Mouse (Mus musculus) lung, postnatal 10 days (tissue): ENCODE data around the gene Rln3.
"Not testable (repeated sequence)": the region's sequence is repeated elsewhere in the genome, so short reads cannot be mapped to it uniquely, and the experiment has no call there.

Experiments
- DNase-seq: peaks from one replicate; pipeline ENCODE4 v3.0.0; 2021

Rln3 gene

GRCm38 (mm10) chr8:84015833-84016232, 29.0 kb downstream of the Rln3 start:
- DNase-seq, result no peak

DNA sequence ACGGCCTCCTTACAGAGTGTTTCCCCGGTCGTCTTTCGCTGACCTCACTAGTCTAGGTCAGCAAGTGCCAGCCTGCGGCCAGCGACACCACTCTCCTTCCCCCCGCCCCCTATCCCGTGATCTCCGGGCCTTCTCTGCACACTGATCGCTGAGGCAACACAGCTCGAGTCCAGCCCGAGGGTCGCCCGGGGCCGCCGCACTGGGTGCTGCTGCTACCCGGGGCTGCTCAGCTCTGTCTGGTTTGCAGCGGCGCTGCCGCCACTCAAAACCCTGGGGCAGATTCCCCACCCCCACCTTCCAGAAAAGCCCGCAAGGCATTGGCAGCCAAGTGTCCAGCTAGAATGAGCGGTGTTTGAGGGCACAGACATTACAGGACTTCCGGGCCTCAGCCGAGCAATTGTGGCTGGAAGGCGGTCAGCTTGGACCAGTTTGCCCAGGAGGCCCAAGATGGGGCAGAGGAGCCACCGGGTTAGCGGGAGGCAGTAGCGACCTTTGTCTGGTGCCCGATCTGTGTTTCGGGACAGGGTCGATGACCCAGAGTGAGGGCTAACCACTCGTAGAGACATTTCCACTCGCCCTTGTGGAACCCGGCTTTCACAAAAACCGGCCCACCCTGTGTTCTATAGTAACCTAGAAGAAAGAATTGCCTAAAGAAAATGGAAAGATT, 32.2 kb downstream of the Rln3 start:
- DNase-seq, result no peak

DNA sequence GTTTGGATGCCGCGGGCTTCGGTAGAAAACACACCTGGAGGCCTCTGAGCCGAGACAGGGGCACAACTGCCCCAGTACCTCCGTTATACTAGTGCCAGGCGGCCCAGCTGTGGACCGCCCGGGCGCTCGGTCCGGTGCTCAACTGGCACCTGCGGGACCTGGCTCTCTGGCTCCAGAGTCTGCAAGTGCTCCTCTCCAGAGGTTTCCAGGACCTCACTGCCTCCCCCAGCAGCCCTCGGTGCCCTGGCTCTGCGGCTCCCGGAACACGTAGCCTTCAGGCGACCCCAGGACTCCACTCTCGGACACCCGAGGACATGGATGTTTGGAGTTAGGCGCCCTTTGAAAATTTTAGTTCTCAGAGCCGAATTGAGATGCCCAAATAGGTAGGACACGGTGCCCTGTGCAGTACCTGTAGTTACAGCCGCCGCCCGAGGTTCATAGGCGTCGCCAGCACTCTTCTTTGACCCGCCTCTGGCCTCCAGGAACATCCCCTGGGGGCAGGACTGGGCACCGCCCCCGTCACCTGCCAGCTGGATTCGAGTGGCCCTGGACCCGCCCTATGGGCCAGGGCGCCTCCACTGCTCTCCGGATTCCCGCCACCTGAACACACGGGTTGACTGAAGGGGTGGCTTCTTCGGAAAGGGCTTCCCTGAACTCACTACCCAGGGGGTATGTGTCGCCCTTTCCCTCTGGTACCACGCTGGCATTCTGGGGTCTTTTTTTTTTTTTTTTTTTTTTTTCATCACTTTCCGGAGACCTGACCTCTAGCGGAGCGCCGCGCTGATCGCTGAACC, 32.9 kb downstream of the Rln3 start, which contains the start of gene 2210011C24Rik:
2210011C24Rik (minus strand) TSS at position 467 of the 794 bp plus-strand sequence.
- DNase-seq, result peak; percentile 68

GRCm38 (mm10) chr8:84010625-84011611, 33.9 kb downstream of the Rln3 start:
- peak; percentile 79 for DNase-seq

GRCm38 (mm10) chr8:84009876-84010275, 34.9 kb downstream of the Rln3 start:
- peak; percentile 93 for DNase-seq

- no peak for DNase-seq
These were observed 36.4 kb downstream of the Rln3 start for GRCm38 (mm10) chr8:84008362-84008761.

GRCm38 (mm10) chr8:84005502-84005901, 39.3 kb downstream of the Rln3 start:
- DNase-seq, result not testable (repeated sequence)

DNA sequence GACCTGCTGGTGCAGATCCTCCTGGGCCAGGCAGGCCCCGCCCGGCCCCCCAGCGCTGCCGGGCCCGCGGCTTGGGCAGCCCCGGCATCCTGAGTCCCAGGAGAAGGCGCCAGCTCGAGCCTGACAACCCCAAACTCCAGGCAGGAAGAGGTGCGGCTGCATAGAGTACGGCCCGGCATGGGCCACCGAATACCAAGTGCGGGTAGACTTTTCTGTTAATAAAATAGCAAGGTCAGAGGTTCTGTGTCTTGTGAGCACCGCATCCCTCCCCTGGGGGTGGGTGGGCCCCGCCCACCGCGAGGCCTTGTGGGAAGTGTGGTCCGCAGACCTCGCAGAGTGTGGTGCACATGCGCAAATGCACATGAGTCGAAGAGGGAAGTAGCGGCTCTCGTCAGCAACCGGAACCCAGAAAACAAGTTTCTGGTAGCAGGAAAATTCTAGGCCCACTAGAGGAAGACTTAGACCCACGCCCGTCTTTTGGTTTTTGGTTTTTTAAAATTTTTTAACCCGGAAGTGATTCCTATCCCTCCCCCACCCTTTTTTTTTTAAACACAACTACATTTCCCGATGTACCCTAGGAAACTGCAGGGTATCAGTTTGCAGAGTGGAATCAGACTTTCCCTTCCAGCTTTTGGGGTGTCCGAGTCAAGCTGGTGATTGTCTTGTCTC, 40.1 kb downstream of the Rln3 start:
- DNase-seq, result peak; percentile 97

- DNase-seq, result no peak
These were observed 41.1 kb downstream of the Rln3 start for GRCm38 (mm10) chr8:84003612-84004246.

DNA sequence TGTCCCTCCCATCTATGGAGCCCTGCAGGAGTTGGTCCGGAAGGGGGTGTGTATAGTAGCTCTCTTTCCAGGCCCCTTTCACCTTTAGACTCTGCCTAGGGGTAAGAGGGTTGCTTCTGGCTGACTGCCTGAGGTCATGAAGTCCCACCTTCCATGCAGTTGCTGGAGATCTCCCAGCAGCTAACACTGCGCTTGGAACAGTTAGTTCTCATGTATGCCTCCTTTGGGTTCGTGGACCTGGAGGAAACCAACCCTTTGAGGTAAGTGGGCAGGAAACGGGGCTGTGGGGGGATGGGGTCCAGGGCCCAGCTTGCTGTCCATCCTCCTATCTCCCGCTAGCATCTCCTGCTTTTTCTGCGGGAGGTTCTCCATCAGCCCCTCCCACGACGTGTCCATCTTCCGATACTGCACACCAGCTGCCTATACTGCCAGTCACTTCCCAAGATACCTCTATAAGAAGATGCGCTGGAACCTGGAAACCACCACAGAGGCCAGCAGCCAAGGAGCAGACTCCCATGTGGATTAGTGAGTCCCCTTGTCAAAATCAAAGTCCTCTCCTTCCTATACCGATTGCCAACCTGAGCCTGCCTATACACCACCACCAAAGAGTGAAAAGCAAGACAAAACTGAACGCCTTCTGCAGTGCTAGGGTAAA, 41.7 kb downstream of the Rln3 start:
- DNase-seq, result no peak

DNA sequence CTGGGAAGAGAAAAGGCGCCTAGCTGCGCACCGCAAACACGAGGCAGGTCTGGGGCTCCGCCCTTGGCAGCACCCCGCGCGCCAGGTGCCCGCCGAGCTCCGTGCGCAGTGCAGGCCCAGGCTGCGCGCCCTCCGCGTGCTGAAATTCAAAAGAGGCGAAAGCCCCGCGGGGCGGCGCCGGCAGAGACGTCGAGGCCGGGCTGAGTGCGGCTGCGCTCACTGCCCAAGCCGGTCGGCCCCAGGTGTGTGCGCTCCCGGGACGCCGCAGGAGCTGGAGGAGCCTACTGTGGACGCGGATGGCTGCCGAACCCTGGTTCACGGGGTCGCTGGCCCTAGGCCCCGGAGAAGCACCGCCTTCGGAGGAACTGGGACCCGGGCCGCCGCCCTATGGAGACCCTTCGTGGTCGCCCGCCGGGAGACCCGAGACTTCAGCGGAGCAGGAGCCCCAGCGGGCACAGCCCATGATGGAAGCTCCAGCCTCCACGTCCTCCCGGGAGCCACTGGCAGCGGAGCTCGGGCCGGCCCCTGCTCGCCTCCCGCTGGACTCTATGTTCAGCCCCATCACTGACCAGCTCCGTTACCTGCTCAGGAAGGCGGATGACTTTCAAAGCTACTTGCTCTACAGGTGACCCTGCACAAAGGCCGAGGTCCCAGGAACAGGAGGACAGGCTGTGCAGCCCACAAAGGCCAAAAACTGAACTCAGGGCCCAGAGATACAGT, 43.4 kb downstream of the Rln3 start, which contains the start of gene 1700067K01Rik:
1700067K01Rik (plus strand) TSS at position 222 of the 720 bp plus-strand sequence.
- DNase-seq, result no peak

- no peak for DNase-seq
These were observed 45.0 kb downstream of the Rln3 start for GRCm38 (mm10) chr8:83999825-84000224.

DNA sequence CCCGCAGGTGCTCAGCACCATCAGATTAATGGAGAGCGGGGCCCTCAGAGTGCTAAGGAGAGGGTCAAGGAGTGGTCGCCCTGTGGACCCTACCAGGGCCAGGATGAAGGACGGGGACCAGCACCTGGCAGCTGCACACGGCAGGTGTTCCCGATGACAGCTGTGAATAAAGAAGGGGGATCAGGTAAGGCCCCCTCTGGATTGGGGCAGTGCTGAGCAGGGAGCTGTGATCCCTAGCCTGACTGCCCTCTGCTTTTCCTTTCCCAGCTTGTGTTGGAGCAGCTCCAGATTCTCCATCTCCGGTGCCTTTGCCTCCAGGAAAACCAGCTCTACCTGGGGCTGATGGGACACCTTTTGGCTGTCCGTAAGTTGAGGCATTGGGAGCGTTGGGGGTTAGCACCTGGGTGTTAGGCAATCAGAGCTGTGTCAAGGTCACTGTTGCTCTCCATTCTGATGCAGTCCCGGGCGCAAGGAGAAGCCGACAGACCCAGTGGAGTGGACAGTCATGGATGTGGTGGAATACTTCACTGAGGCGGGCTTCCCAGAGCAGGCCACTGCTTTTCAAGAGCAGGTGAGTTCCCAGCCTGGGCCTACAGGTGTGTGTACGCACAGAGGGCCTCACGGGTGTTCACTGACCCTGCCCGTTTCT, 45.6 kb downstream of the Rln3 start:
- no peak for DNase-seq

DNA sequence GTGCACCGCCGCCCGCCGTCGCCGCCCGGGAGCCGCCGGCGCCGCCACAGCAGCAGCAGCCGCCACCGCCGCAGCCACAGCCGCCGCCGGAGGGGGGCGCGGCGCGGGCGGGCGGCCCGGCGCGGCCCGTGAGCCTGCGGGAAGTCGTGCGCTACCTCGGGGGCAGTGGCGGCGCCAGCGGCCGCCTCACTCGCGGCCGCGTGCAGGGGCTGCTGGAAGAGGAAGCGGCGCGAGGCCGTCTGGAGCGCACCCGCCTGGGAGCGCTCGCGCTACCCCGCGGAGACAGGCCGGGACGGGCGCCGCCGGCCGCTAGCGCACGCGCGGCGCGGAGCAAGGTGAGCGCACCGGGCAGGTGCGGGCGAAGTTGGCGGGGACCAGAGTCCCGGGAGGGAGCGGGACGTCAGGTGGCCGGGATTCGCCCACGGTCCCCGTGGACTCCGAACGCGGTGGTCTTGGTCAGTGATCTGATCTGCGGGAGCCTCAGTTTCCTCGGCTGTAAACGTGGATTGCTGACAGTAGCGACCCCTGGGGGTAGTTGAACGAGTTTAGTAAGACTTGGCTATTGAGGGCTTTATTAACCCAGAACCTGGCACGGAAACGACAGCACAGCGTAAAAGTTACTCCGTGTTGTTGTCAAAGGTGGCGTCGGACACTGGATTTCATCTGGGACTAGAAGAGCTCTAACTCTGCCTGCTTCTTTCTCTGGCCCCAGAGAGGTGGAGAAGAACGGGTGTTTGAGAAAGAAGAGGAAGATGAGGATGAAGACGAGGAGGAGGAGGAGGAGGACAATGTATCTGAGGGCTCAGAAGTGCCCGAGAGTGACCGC, 46.4 kb downstream of the Rln3 start:
- peak; percentile 74 for DNase-seq

DNA sequence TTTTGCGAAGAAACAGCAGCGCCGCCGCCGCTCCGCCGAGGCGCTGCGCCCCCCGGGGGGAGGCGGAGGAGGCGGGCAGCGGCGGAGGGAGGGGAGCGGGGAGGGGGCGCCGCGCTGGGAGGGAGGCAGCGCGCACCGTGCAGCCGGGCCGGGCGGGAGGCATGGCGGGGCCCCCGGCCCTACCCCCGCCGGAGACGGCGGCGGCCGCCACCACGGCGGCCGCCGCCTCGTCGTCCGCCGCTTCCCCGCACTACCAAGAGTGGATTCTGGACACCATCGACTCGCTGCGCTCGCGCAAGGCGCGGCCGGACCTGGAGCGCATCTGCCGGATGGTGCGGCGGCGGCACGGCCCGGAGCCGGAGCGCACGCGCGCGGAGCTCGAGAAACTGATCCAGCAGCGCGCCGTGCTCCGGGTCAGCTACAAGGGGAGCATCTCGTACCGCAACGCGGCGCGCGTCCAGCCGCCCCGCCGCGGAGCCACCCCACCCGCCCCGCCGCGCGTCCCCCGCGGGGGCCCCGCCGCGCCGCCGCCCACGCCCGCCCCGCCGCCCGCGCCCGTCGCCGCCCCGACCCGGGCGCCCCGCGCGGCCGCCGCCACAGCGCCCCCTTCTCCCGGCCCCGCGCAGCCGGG, 47.2 kb downstream of the Rln3 start, which contains the start of gene Samd1:
Samd1 (plus strand) TSS at position 162 of the 631 bp plus-strand sequence.
- peak; percentile 62 for DNase-seq

DNA sequence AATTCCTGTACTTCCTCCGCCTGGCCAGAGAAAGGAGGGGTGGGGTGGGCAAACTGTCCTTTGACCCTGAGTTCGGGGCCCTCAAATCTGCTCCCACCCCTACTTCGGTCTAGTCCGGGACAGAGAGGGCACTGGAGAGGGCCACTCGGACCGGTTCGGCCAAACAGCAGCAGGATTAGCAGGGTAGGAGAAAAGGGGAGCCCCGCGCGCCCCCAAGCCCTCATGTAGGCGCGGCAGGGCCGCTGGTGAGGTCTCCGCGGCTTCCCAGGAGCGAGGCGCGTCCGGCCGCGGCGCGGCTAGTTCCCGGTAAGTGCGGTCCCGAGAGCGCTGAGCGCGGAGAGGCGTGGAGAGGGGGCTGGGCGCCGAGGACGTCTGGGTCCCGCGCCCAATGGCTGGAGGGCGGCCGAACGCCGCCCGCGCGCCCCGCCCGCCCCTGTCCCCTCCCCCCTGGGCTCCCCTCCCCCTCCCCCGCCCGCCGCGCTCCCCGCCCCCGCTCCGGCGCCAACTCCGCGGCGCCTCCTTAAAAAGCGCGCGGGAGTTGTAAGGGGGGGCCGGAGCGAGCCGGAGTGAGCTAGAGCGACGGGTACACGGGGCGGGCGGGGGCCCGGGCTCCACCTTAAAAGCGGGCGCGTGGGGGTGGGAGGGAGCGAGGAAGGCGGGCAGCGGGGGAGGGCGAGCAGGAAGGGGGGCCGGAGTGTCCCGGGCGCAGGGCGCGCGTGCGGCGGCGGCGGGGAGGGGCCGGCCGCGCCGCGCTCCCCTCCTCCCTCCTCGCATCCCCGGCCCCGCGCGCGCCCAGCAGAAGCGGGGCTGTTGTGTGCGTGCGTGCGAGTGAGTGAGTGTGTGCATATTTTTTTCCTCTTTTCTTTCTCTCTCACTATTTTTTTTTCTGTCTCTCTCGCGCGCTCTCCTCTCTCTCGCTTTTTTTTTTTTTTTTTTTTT, 48.0 kb downstream of the Rln3 start:
- DNase-seq, result peak; percentile 94

GRCm38 (mm10) chr8:83995973-83996372, 48.8 kb downstream of the Rln3 start:
- DNase-seq, result no peak
